Mouse (Mus musculus): ENCODE measurements around the gene Hs3st3b1.

Hs3st3b1 gene

DNA sequence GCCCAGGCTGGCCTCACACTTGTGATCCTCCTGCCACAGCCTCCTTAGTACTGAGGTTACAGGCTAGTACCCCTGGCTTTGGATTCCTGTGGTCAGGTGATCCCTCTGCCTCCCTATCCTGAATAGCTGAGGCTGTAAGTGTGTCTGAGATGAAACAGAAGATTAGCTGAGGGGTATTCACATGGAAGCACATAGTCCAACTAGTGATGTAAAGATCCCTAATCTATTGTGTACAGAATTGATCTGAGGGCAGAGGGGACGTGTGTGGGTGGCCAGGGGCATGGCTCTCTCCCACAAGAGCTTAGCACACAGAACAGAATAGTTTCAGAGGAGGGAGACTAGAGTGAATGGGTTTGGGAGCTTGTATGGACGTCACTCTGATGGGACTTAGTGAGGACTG lies 41.8 kb downstream of the Hs3st3b1 start:
- no peak for DNase-seq (ENCODE audit: low spot score)

DNA sequence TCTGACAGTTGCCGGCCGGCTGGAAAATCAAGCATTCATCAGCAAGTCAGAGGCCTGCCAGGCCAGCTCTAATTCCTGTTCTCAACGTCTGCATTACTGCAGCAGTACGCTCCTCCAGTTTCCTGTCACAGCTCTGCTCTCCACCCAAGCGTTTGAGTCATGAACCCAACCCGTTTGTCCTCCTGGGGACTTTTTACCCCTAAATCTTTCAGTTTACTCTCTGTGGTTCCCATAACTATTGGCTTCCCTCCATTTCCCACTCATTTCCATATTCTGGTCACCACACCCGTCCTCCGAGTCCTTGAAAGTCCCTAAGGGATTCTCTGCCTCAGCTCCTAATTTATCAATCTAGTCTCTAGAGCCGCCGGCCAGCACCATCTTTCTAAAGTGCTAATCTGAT lies 42.8 kb downstream of the Hs3st3b1 start:
- no peak for DNase-seq (ENCODE audit: low spot score)

DNA sequence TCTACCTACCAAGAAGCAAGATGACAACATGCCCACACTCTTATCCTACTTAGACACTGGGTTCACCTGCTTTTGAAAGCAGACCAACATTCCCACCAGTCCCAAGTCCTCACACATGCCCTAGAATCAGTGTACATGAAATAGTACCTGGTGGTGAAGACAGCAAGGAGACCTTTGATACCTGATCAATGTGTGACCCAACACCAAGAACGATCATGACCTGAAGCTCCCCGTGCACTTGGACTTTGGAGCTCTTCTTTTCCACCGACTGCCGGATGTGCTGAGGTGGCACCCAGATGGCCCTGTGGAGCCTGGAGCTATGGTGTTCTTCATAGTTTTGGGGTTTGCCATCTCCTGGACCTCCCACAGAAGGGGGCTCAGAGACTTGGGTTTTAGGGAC lies 43.5 kb downstream of the Hs3st3b1 start:
- DNase-seq (ENCODE audit: low spot score), result no peak

DNA sequence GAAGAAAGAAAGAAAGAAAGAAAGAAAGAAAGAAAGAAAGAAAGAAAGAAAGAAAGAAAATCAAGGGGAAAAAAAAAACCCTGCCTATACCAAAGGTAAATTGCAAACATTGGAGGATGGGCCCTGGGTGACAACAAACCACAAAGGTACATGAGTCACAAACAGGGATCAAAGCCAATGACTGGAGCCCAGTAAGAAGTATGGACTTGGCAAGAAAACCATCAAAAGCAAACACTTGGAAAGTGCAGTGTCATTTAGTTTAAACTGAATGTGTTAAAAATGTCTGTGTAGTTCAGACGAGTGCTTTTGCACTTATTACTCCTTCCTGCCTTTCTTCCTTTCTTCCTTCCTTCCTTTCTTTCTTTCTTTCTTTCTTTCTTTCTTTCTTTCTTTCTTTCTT lies 59.3 kb downstream of the Hs3st3b1 start:
- no peak for DNase-seq (ENCODE audit: low spot score)

DNA sequence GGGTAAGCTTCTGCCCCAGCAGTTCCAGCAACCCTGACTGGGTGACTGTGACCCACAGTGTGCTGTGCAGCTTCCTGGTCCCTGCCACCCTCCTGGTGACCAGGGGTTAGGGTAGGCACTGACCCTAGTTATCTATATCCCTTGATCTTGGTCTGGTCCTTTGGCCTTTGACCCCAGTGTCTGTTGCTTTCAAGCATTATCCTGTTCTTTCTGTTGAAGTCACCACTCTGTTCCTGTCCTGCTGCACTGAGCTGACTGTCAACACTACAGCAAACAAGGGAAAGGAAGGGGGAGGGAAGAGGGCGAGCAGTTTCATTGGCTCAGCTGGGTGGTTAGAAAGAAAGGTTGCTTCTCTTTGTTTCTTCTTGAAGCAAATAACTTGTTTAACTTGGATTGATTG lies 60.1 kb downstream of the Hs3st3b1 start:
- no peak for DNase-seq (ENCODE audit: low spot score)

DNA sequence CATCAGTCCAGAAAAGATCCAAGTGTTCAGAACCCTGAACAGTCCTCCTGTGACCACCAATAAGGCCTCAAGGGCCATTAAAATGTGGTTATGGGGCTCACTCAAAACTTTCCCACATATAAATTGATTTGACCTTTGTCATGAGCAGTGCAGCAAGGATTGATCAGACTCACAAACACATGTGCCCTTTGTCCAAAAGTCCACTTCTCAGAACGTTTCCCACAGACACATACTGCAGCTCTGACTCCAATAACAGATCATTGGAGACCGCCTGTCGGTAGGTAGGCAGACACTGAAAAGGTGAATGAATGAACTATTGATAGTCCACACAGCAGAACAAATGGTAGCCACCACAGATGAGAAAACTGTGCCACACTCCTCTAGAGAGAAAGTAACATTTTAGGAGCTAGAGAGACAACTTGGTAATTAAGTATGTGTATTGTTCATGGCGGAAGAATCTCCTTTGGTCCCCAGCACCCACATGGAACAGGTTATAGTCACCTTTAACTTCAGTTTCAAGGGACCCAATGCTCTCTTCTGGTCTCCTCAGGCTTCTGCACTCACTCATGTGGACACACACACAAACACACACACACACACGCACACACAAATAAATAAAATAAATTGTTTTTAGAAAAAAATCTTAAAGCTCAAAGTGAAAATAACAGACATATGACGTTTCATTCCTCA lies 70.9 kb downstream of the Hs3st3b1 start:
- no peak for DNase-seq (ENCODE audit: low spot score)

DNA sequence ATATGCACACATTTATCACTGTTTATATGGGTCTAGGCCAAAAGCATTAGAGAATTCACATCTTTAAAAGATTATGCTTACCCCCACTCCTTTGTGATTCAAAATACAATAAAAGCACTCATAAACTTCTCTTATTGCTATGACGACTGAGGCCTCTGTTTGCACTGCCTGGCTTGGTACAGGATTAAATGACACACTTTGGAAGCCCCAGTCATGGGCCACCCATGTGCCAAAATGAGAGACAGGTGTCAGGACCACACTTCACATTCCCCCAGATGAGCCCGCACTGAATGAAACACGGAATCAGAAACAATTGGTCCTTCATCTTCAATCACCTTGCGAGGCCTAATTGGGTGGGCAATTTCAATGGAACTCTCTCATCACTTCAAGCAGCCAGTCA lies 71.8 kb downstream of the Hs3st3b1 start:
- DNase-seq (ENCODE audit: low spot score), result no peak

DNA sequence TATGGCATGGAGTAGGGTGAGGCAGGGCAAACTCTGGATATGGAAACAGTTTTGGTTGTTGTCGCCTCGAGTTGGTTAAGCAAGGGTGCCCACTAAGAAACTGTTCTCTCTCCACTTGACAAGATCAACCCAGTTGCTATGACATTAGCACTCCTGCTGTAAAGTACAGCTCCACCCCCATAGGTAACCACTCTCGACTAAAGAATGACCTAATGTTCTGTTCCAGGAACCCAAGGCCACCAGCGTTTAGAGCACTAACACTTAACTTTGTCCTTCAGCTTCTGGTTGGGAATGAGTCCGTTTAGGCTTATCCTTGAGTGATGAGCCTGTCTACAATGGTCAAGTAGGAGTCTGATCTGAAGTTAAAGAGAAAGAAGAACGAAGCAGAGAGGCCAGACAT lies 76.7 kb downstream of the Hs3st3b1 start:
- DNase-seq (ENCODE audit: low spot score), result no peak

DNA sequence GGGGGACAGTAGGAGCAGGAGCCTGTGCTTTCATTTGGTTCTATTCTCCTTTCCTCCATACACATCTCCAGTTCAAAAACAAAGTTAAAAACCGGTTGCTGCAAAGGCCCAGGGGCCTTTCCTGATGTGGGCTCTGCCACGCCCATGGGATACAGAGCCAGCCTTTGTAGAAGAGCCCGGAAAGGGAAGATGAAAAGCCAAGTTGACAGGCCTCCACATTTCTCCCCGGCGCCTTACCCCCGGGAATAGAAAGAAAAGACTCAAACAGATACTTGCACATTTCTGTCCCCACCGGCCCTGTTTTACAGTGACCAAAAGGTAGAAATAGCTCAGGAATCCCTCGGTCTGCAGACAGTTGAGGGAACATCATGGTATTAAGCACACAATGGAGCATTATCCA lies 77.4 kb downstream of the Hs3st3b1 start:
- DNase-seq (ENCODE audit: low spot score), result no peak

DNA sequence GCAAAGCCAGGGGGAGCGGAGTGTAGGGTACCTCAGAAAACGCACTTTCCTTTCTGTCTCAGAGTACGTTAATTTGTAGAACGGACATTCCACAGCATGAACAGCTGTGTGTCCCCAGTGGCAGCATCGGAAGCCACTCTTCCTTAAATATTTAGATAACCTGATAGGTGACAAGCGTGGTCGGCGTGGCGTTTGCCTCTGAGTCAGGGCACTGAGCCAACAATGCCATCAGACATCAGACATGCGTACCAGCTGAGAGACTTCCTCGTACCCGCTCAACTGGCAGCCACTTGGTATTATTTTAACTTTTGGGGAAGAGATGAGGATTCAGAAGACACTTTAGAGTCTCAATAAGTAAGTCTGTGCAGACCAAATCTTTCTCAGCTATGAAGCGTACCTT lies 84.6 kb downstream of the Hs3st3b1 start:
- DNase-seq (ENCODE audit: low spot score), result no peak

Data from c-Kit-positive CD71-positive TER-119-positive erythroid progenitor cells, embryonic 14.5 days (primary cell).